Mouse (Mus musculus) olfactory bulb, adult 2 months (tissue): ENCODE data around the gene Dmrt1. TPM values are rescaled to one million over a fixed set of nuclear protein-coding genes. Genes with fewer than 3 reads are reported as not detected.
"Not testable (repeated sequence)": the region's sequence is repeated elsewhere in the genome, so short reads cannot be mapped to it uniquely, and the experiment has no call there.

ENCODE experiments used
- H3K27ac ChIP-seq: fragments of 200-500 bp; 2 replicates; pipeline ENCODE4 v1.5.1; 2012; ENCODE audit warnings: low read depth, low read length; ENCODE audit not compliant: insufficient read depth
- H3K4me1 ChIP-seq: fragments of 200-500 bp; 2 replicates; pipeline ENCODE4 v1.6.1; 2012; ENCODE audit warnings: low read length; ENCODE audit not compliant: control insufficient read depth, insufficient read depth
- H3K4me3 ChIP-seq: fragments of 200-500 bp; 2 replicates; pipeline ENCODE4 v1.5.1; 2012; ENCODE audit warnings: mild to moderate bottlenecking, low read depth, low read length, moderate library complexity; ENCODE audit not compliant: insufficient read depth
- CTCF ChIP-seq: fragments of 200-500 bp; IDR thresholded peaks from 2 replicates; pipeline ENCODE4 v1.5.1; 2012; ENCODE audit warnings: low read depth, mild to moderate bottlenecking, low read length, moderate library complexity; ENCODE audit not compliant: insufficient read depth
- POLR2A ChIP-seq: fragments of 200-500 bp; IDR thresholded peaks from 2 replicates; pipeline ENCODE4 v1.6.1; 2012; ENCODE audit warnings: mild to moderate bottlenecking, low read depth, low read length, moderate library complexity; ENCODE audit not compliant: insufficient read depth
- WGBS: fragments of 180-500 bp; shearing (Covaris S2); methylation state at CpG from one replicate; pipeline ENCODE4 v1.1.7; 2018; 5-methylcytosine and 5-hydroxymethylcytosine counted together
- polyA plus RNA-seq: library from polyadenylated mRNA; stranded (reverse); fragments of >200 nt; gene quantifications from 2 replicates; pipeline ENCODE4 v1.2.4, GENCODE M21; 2012; ENCODE audit warnings: low replicate concordance; ENCODE audit not compliant: missing spikeins, insufficient read depth, insufficient read length

The Dmrt1 gene
- not detected in 2 replicates for polyA plus RNA-seq

DNA sequence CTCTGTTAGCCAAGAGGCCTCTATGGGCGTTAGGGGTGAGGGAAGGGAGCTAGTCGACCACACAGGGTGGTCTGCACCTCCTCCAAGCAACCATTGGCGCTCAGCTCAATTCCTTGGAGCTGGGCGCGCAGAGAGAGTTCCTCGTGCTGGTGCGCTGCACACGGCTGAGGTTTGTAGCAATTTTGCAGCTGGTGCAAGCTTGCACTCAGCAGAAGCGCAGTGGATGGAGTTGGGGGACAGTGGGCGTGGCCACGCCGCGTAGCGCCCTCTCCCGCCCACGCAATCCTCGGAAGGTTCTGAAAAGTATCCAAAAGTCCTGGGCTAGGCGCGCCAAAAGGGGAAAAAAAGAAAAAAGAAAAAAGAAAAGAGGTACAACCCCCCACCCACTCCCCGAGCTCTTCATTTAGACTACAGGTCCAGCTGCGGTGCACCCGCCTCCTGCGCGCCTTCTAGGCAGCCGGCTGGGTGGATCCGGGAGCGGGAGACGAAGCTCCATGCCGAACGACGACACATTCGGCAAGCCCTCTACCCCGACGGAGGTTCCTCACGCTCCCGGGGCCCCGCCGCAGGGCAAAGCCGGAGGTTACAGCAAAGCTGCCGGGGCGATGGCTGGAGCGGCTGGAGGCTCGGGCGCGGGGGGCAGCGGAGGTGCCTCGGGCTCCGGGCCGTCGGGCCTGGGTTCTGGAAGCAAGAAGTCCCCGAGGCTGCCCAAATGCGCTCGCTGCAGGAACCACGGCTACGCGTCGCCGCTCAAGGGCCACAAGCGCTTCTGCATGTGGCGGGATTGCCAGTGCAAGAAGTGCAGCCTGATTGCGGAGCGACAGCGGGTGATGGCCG, at the start of gene Dmrt1:
TSS of gene Dmrt1 (plus strand) at position 259 of the 837 bp plus-strand sequence.
- H3K4me1 ChIP-seq: peaks cover 6% of the 10 kb centered on the region; the same call in 1 of the 2 replicates
- WGBS: 2% methylated on average over 64 of the region's 64 CpGs
- TF ChIP-seq CTCF (no peak), POLR2A (no peak)
- H3K4me3 ChIP-seq: no peak within 1 kb of the TSS
- H3K27ac ChIP-seq: no peak within 1 kb of the TSS

DNA sequence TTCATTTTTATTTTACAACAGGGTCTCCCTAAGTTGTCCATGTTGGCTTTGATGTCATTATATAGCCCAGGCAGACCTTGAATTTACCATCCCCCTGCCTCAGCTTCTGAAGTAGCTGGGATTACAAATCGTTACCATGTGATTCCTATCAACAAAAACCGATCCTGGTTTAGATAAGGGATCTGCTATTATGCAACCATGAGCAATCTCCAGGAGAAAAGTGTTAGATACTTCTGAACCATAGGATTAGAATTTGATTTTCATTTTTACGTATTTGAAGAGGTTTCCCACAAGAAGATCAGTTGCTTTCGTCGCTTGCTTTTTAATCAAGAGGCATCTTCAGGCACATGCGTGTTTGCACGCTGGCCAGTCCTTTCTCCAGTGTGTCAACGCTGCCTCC, 44.7 kb upstream of the Dmrt1 start:
- TF ChIP-seq CTCF: no peak
- TF ChIP-seq POLR2A: no peak
- no peak overlapping the region for H3K27ac ChIP-seq
- 0 out of 2 replicates have a peak, but pooled peaks cover 2% of the 10 kb centered on the region for H3K4me1 ChIP-seq
- 96% methylated on average over 8 of the region's 8 CpGs for WGBS
- H3K4me3 ChIP-seq: no peak overlapping the region

DNA sequence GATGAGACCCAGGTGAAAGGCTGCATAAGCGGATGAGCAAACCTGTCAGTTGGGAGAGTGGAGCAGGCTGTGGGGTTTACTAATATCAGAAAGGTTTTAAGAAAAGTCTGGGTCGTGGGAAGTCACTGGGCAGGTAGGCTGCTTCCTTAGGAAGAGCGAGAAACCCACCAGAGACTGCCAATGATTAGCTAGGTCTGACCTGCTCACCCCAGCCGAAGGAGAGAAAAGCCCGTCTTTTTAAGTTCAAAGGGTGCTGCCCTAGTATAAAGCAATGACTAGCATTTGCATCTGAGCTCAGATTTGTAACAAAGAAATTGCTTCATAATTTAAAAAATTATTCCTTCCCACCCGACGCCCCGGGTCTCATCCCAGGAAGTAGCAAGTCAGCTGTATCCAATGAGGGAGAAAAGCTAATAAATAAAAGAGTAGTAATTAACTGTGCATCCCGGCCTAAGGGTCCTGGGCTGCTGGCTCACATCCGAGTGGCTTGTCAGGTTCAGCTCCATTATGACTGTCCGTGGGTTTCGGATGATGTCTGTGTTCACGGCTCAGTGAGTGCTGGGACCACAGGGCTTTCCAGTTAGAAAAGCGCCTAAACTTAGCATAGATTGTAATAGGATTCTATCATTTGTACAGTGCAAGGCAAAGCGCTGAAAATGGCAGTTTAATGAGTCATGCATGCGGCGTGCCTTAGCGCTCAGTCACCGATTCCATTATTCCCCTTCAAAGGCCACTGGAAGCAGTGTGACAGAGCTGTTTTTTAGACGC, 43.7 kb upstream of the Dmrt1 start:
- no peak for TF ChIP-seq POLR2A
- no peak for TF ChIP-seq CTCF
- Histone ChIP-seq H3K27ac (no peak overlapping the region), H3K4me3 (no peak overlapping the region), H3K4me1 (0 out of 2 replicates have a peak, but pooled peaks cover 2% of the 10 kb centered on the region)
- WGBS: 33% methylated on average over 20 of the region's 20 CpGs

DNA sequence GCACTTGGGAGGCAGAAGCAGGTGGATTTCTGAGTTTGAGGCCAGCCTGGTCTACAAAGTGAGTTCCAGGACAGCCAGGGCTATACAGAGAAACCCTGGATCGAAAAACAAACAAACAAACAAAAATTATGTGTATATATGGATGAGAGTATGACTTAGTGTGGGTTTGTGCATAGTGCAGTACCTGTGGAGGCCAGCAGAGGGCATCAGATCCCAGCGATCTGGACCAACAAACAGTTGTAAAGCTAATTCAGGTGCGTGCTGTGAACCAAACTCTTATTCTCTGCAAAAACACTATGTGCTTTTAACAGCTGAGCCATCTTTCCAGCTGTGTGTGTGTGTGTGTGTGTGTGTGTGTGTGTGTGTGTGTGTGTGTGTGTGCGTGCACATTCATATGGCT, 29.6 kb upstream of the Dmrt1 start:
- not testable (repeated sequence) for H3K4me1 ChIP-seq, H3K27ac ChIP-seq, H3K4me3 ChIP-seq
- 66% methylated on average over 4 of the region's 4 CpGs for WGBS

DNA sequence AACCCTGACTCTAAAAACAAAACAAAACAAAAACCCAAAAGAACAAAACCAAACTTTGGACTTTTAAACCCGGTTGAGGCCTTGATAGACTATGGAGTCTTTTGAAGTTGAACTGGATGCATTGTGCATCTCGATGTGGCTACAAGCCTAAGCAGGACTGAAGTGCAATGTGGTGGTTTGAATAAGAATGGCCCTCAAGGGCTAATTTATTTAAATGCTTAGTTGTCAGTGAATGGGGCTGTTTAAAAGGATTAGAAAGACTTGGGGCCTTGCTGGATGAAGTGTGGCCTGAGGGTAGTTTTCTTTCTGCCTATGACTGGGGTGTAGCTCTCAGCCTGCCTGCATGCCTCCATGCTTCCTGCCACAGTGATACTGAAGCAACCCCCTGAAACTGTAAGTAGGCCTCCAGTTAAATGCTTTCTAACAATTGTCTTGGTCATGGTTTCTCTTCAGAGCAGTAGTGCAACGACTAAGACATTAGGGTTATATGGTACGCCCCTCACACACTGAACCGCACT, 26.2 kb upstream of the Dmrt1 start:
- TF ChIP-seq POLR2A (no peak), CTCF (no peak)
- no peaks in the 10 kb centered on the region for H3K4me1 ChIP-seq
- no peak overlapping the region for H3K4me3 ChIP-seq
- no peak overlapping the region for H3K27ac ChIP-seq
- 64% methylated on average over 5 of the region's 5 CpGs for WGBS

DNA sequence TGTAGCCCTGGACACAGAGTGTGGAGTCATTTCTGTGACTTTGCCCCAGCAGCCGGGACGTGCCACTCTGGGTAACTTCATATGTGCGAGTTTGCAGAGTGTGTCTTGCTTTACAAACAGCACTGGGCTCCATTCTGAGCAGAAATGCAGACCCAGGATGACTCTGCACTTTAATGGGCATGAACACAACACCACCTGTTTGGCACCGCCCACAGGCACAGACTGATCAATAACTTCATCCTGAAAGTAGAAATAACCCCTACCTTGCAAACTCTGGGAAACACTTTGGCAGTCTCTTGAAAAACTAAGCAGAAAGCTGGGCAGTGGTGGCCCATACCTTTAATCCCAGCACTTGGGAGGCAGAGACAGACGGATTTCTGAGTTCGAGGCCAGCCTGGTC, 24.6 kb upstream of the Dmrt1 start:
- H3K4me1 ChIP-seq: no peaks in the 10 kb centered on the region
- no peak overlapping the region for H3K27ac ChIP-seq
- no peak for TF ChIP-seq CTCF
- TF ChIP-seq POLR2A: no peak
- H3K4me3 ChIP-seq: no peak overlapping the region
- 92% methylated on average over 6 of the region's 6 CpGs for WGBS

DNA sequence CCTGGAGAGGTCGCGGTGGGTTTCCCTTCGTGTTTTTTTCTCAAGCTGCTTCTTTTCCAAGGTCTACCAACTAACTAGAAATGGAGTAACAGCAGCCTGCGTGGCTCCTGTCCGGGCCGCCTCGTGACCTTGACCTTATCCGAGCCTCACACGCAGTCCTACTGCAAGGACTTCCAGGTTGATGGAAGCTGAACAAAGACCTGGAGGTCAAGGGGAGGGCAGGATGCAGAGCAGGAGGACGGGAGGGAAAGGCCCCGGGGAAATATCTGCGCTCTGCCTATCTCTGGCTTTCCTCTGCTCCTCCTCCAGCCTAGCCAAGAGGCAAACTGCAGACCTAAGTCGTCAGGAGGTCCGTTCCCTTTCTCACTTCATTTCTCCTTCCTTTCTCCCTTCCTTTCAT, 18.9 kb upstream of the Dmrt1 start:
- 49% methylated on average over 14 of the region's 14 CpGs for WGBS
- H3K4me1 ChIP-seq: no peaks in the 10 kb centered on the region
- TF ChIP-seq POLR2A (no peak), CTCF (no peak)
- no peak overlapping the region for H3K4me3 ChIP-seq
- H3K27ac ChIP-seq: no peak overlapping the region

DNA sequence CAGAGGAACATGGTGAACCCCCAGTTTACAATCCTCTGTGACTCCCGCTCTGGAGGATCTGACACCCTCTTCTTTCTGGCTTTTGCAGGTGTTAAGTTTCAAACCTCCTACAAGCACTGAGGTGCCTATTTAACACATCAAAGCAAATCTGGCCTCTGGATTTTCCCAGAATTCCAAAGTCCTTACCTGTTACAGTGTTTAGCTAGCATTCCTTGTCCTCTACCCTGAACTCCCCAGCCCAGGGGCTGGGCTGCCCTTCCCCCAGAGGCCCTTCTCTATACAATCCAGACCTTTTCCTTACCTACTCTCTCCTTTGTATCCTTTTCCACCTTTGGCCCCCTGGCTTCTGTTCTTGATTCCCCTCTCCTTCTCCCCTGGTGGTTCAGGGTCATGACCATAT, 18.1 kb upstream of the Dmrt1 start:
- Histone ChIP-seq H3K4me1 (no peaks in the 10 kb centered on the region), H3K27ac (no peak overlapping the region), H3K4me3 (no peak overlapping the region)
- WGBS: 65% methylated on average over 1 of the region's 1 CpGs
- no peak for TF ChIP-seq CTCF
- no peak for TF ChIP-seq POLR2A

DNA sequence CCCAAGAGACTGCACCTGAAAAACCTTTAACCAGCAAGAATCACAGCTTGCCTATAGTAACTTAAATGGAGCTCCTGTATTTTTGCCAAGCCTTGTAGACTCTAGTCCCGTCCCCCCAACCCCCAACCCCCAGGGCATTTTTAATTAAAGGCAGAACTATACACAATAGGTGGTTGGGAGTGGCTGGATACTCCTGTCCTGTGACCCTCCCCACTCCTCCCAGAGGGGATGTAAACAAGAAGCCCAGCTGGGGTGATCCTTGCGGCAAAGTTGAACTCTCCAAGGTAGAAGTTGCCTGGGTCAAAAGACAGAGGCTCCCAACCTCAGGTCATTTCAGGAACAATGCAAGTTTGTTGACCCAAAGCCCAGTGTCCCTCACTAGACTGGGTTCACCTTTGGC, 16.9 kb upstream of the Dmrt1 start:
- no peak overlapping the region for H3K4me3 ChIP-seq
- H3K4me1 ChIP-seq: no peaks in the 10 kb centered on the region
- TF ChIP-seq CTCF: no peak
- TF ChIP-seq POLR2A: no peak
- WGBS: 51% methylated on average over 2 of the region's 2 CpGs
- H3K27ac ChIP-seq: no peak overlapping the region
